8 mouse cellular contexts compared by ENCODE assay signal in genomic region chr9:44130581-44131275, GRCm38 (mm10). TPM values are rescaled to one million over a fixed set of nuclear protein-coding genes. Genes with fewer than 3 reads are reported as not detected.
DNase-seq lines count a peak whose midpoint lies in the region; ATAC-seq and TF ChIP-seq lines count a peak whose summit lies in the region.
"Had no signal": no experiment of that assay in that cellular context is flagged by ENCODE, and none has a peak within 500 bp of the region (broad histone marks: within the 10 kb centered on the region; RNA-seq: fewer than 3 reads in every experiment).

No protein-coding gene starts in this region.

- H3K4me2 ChIP-seq in lung, embryonic 16.5 days (ENCODE audit: low read depth, low read length), result peak overlapping the region; percentile 82
- H3K4me2 ChIP-seq in stomach, embryonic 14.5 days (replicated peaks; ENCODE audit: low read depth, low read length), result peak overlapping the region; percentile 53

- H3K27me3 ChIP-seq in ES-Bruce4 (ENCODE audit: control insufficient read depth, insufficient read depth, low read length, poor library complexity, severe bottlenecking), result no peaks in the 10 kb centered on the region
- no peaks in the 10 kb centered on the region for H3K27me3 ChIP-seq in kidney, adult 2 months (replicated peaks; ENCODE audit: control insufficient read depth, insufficient read depth, low read length)
- H3K27me3 ChIP-seq in lung, embryonic 16.5 days (ENCODE audit: control insufficient read depth, insufficient read depth, low read depth, low read length), result peaks cover 7% of the 10 kb centered on the region
- no peaks in the 10 kb centered on the region for H3K27me3 ChIP-seq in stomach, embryonic 14.5 days (ENCODE audit: control insufficient read depth, insufficient read depth, low read length)

- TF ChIP-seq POLR2A in ES-Bruce4 (IDR thresholded peaks at IDR 0.05; ENCODE audit: insufficient read depth, low read length), result no peak
- no peak for TF ChIP-seq POLR2A in brain, embryonic 14.5 days (IDR thresholded peaks at IDR 0.05; ENCODE audit: borderline replicate concordance, extremely low read depth, insufficient read depth, insufficient read length, poor library complexity, severe bottlenecking)
- no peak for TF ChIP-seq POLR2A in kidney, adult 2 months (IDR thresholded peaks at IDR 0.05; ENCODE audit: low read depth, low read length)

- peak overlapping the region; percentile 76 for H3K27ac ChIP-seq in ES-Bruce4 (ENCODE audit: insufficient read depth, low read length)
- H3K27ac ChIP-seq in kidney, adult 2 months (ENCODE audit: insufficient read depth, low read depth, low read length), result peak overlapping the region; percentile 91
- H3K27ac ChIP-seq in lung, embryonic 16.5 days (ENCODE audit: low read length), result peak overlapping the region; percentile 93
- peak overlapping the region; percentile 84 for H3K27ac ChIP-seq in stomach, embryonic 14.5 days (ENCODE audit: low read length)

- peak; percentile 45 for ATAC-seq in lung, embryonic 16.5 days (ENCODE audit: low read depth)
- ATAC-seq in stomach, embryonic 14.5 days (ENCODE audit: insufficient number of reproducible peaks, insufficient read depth, low FRiP score, low read depth), result peak; percentile 10; the same call in 1 of the 2 replicates

- DNase-seq in brain, embryonic 14.5 days (ENCODE audit: low read depth), result peak; percentile 47
- peak; percentile 49 for DNase-seq in heart, adult 8-10 months (ENCODE audit: low spot score)
- DNase-seq in kidney, adult 2 months, result peak; percentile 55
- no peak for DNase-seq in adipocyte (ENCODE audit: low spot score)

- 39% methylated on average over 19 of the region's 19 CpGs for WGBS in kidney, adult 2 months
- WGBS in lung, embryonic 16.5 days, result 22% methylated on average over 19 of the region's 19 CpGs
- 25% methylated on average over 19 of the region's 19 CpGs for WGBS in stomach, embryonic 14.5 days

- H3K4me1 ChIP-seq in ES-Bruce4 (ENCODE audit: control insufficient read depth, insufficient read depth, low read length), result peaks cover 6% of the 10 kb centered on the region
- H3K4me1 ChIP-seq in kidney, adult 2 months (ENCODE audit: control insufficient read depth, insufficient read depth, low read length), result peaks cover 23% of the 10 kb centered on the region; the same call in 1 of the 2 replicates
- peaks cover 53% of the 10 kb centered on the region for H3K4me1 ChIP-seq in lung, embryonic 16.5 days (replicated peaks; ENCODE audit: control insufficient read depth, insufficient read depth, low read length)
- peaks cover 41% of the 10 kb centered on the region for H3K4me1 ChIP-seq in stomach, embryonic 14.5 days (ENCODE audit: control insufficient read depth, insufficient read depth, low read length)

- H3K9ac ChIP-seq in ES-Bruce4 (ENCODE audit: low read depth, poor library complexity, severe bottlenecking), result peak overlapping the region; percentile 76
- peak overlapping the region; percentile 70 for H3K9ac ChIP-seq in lung, embryonic 16.5 days (ENCODE audit: low read length)
- H3K9ac ChIP-seq in stomach, embryonic 14.5 days (replicated peaks; ENCODE audit: low read depth, low read length), result no peak overlapping the region

- H3K36me3 ChIP-seq in ES-Bruce4 (ENCODE audit: control insufficient read depth, insufficient read depth, low read length, poor library complexity, severe bottlenecking), result no peaks in the 10 kb centered on the region
- no peaks in the 10 kb centered on the region for H3K36me3 ChIP-seq in kidney, adult 2 months (ENCODE audit: control insufficient read depth, insufficient read depth, low read length)
- H3K36me3 ChIP-seq in lung, embryonic 16.5 days (ENCODE audit: control insufficient read depth, insufficient read depth, low read length), result no peaks in the 10 kb centered on the region
- no peaks in the 10 kb centered on the region for H3K36me3 ChIP-seq in stomach, embryonic 14.5 days (ENCODE audit: control insufficient read depth, insufficient read depth, low read length)

- no peaks in the 10 kb centered on the region for H3K9me3 ChIP-seq in ES-Bruce4 (replicated peaks; ENCODE audit: control insufficient read depth, insufficient read depth, low read length, poor library complexity, severe bottlenecking)
- no peaks in the 10 kb centered on the region for H3K9me3 ChIP-seq in lung, embryonic 16.5 days (ENCODE audit: control insufficient read depth, low read length)
- H3K9me3 ChIP-seq in stomach, embryonic 14.5 days (ENCODE audit: control insufficient read depth, low read depth, low read length), result no peaks in the 10 kb centered on the region

- 0 out of 2 replicates have a peak, but pooled peaks have one; percentile 14 for TF ChIP-seq EP300 in ES-Bruce4 (IDR thresholded peaks at IDR 0.05; ENCODE audit: insufficient read depth, low read depth, low read length)

- no peak for TF ChIP-seq CTCF in ES-Bruce4 (IDR thresholded peaks at IDR 0.05; ENCODE audit: low read depth, low read length)
- no peak for TF ChIP-seq CTCF in brain, embryonic 14.5 days (IDR thresholded peaks at IDR 0.05; ENCODE audit: borderline replicate concordance, extremely low read depth, insufficient read depth, insufficient read length)
- TF ChIP-seq CTCF in kidney, adult 2 months (conservative IDR thresholded peaks at IDR 0.05; ENCODE audit: insufficient read depth, insufficient read length, low read depth, low read length), result no peak

- peak overlapping the region; percentile 61 for H3K4me3 ChIP-seq in ES-Bruce4 (ENCODE audit: low read depth, low read length)
- H3K4me3 ChIP-seq in kidney, adult 2 months (ENCODE audit: insufficient read depth, low read depth, low read length), result peak overlapping the region; percentile 29; the same call in 1 of the 2 replicates
- peak overlapping the region; percentile 50 for H3K4me3 ChIP-seq in lung, embryonic 16.5 days (ENCODE audit: low read length)
- peak overlapping the region; percentile 22; the same call in 1 of the 2 replicates for H3K4me3 ChIP-seq in stomach, embryonic 14.5 days (ENCODE audit: low read depth, low read length)

RNA-seq across cellular contexts. Expression of gene Mcam, which starts 3.5 kb away (rescaled TPM):
- 57.6 and 58.0 TPM in 2 replicates for polyA plus RNA-seq in ES-Bruce4 (2011; ENCODE audit: insufficient read depth, insufficient read length, low read depth, missing spikeins)
- polyA plus RNA-seq in brain, embryonic 14.5 days (2012; rRNA removed), result 28.5 and 28.9 TPM in 2 replicates
- total RNA-seq in heart, adult 8-10 months (2022), result 10 to 100 TPM; 20.5 to 35.2 (median 28.1) TPM
- polyA plus RNA-seq in kidney, adult 2 months (2012; rRNA removed), result 27.9 and 32.8 TPM in 2 replicates
- polyA plus RNA-seq in lung, embryonic 16.5 days (2015; fragmentation: Nextera tagmentation; extraction: Ambion mirVana), result 99.1 and 104 TPM in 2 replicates
- 53.0 and 54.3 TPM in 2 replicates for polyA plus RNA-seq in stomach, embryonic 14.5 days (2014; fragmentation: Nextera tagmentation; extraction: Ambion mirVana)
- polyA plus RNA-seq: erythroblast, embryonic 14.5 days had no signal

RNA-seq across cellular contexts. Expression of gene Rnf26, which starts 17.4 kb away (rescaled TPM):
- 34.1 and 34.3 TPM in 2 replicates for polyA plus RNA-seq in ES-Bruce4 (2011; ENCODE audit: insufficient read depth, insufficient read length, low read depth, missing spikeins)
- 31.4 and 34.7 TPM in 2 replicates for polyA plus RNA-seq in brain, embryonic 14.5 days (2012; rRNA removed)
- 1 to 10 TPM; 5.2 to 7.0 (median 6.4) TPM for total RNA-seq in heart, adult 8-10 months (2022)
- 28.8 and 30.9 TPM in 2 replicates for polyA plus RNA-seq in kidney, adult 2 months (2012; rRNA removed)
- polyA plus RNA-seq in lung, embryonic 16.5 days (2015; fragmentation: Nextera tagmentation; extraction: Ambion mirVana), result 60.1 and 63.8 TPM in 2 replicates
- polyA plus RNA-seq in stomach, embryonic 14.5 days (2014; fragmentation: Nextera tagmentation; extraction: Ambion mirVana), result 61.7 and 66.7 TPM in 2 replicates

RNA-seq across cellular contexts. Expression of gene Gm49380, which starts 17.4 kb away (rescaled TPM):
- polyA plus RNA-seq in ES-Bruce4 (2011; ENCODE audit: insufficient read depth, insufficient read length, low read depth, missing spikeins), result 0.49 and 0.67 TPM in 2 replicates
- polyA plus RNA-seq in brain, embryonic 14.5 days (2012; rRNA removed), result 0.06 and 0.29 TPM in 2 replicates
- total RNA-seq in heart, adult 8-10 months (2022), result under 1 TPM; 0.11 to 0.47 (median 0.30) TPM
- not detected in 2 replicates for polyA plus RNA-seq in kidney, adult 2 months (2012; rRNA removed)
- 0.13 and 0.14 TPM in 2 replicates for polyA plus RNA-seq in lung, embryonic 16.5 days (2015; fragmentation: Nextera tagmentation; extraction: Ambion mirVana)
- 0.43 and 0.52 TPM in 2 replicates for polyA plus RNA-seq in stomach, embryonic 14.5 days (2014; fragmentation: Nextera tagmentation; extraction: Ambion mirVana)
- polyA plus RNA-seq: erythroblast, embryonic 14.5 days had no signal

RNA-seq across cellular contexts. Expression of gene C1qtnf5, which starts 23.7 kb away (rescaled TPM):
- polyA plus RNA-seq in ES-Bruce4 (2011; ENCODE audit: insufficient read depth, insufficient read length, low read depth, missing spikeins), result not detected in 2 replicates
- polyA plus RNA-seq in brain, embryonic 14.5 days (2012; rRNA removed), result 5.2 and 6.8 TPM in 2 replicates
- 10 to 100 TPM in 1 of 4 experiments, 1 to 10 TPM in 3; 7.6 to 12.9 (median 8.9) TPM for total RNA-seq in heart, adult 8-10 months (2022)
- polyA plus RNA-seq in kidney, adult 2 months (2012; rRNA removed), result 16.8 and 19.6 TPM in 2 replicates
- polyA plus RNA-seq in lung, embryonic 16.5 days (2015; fragmentation: Nextera tagmentation; extraction: Ambion mirVana), result 5.4 and 5.6 TPM in 2 replicates
- polyA plus RNA-seq in stomach, embryonic 14.5 days (2014; fragmentation: Nextera tagmentation; extraction: Ambion mirVana), result 2.3 and 2.8 TPM in 2 replicates

RNA-seq across cellular contexts. Expression of gene Mfrp, which starts 29.2 kb away (rescaled TPM):
- not detected in 2 replicates for polyA plus RNA-seq in ES-Bruce4 (2011; ENCODE audit: insufficient read depth, insufficient read length, low read depth, missing spikeins)
- polyA plus RNA-seq in brain, embryonic 14.5 days (2012; rRNA removed), result 1.8 and 3.8 TPM in 2 replicates
- not detected for total RNA-seq in heart, adult 8-10 months (2022)
- polyA plus RNA-seq in kidney, adult 2 months (2012; rRNA removed), result 4.4 and 5.4 TPM in 2 replicates
- polyA plus RNA-seq in lung, embryonic 16.5 days (2015; fragmentation: Nextera tagmentation; extraction: Ambion mirVana), result 0.20 and 0.21 TPM in 2 replicates
- 0.26 and 0.28 TPM in 2 replicates for polyA plus RNA-seq in stomach, embryonic 14.5 days (2014; fragmentation: Nextera tagmentation; extraction: Ambion mirVana)
- polyA plus RNA-seq: erythroblast, embryonic 14.5 days had no signal
